In the genomic region with DNA sequence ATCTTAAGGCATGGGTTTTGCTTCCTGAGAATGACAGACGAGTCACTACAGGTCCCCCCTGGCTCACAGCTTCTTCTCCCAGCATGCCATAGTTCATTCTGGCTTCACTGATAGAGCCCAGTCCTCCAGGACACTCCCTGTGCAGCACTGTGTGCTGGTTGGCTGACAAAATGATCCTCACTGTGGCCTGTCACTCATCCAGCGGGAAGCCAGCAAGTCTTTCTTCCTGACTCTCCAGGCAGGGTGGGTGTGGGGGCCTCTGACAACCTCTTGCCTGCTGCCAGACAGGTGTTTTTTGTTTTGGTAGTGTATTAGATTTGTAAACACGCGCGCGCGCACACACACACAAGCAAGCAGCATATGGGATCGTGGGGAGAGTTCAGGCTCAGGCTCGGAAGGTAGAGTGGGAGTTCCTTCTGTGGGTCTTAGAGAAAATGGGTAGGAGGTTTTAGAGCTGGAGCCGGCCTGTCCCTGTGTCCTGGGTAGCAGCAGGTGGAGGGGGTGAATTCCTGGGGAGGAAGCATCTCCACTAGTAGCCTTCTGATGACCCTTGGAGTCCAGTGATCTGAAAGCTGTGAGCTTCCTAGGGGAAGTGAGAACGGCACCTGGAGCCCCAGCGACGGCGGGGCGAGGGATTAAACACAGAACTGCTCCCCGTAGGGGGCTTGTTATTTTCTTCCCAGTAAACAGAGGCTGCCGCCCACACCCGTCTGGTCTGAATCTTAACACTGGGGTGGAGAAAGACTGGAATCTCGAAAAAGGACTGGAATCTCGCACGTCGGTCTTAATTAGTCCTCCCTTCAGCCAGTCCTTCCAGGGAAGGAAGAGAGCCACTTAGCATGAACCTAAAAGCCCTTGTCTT, we compare ENCODE assay signal across 12 mouse cellular contexts. TPM values are rescaled to one million over a fixed set of nuclear protein-coding genes. Genes with fewer than 3 reads are reported as not detected.
DNase-seq lines count a peak whose midpoint lies in the region; ATAC-seq lines count a peak whose summit lies in the region.
"Had no signal": no experiment of that assay in that cellular context is flagged by ENCODE, and none has a peak within 500 bp of the region (broad histone marks: within the 10 kb centered on the region; RNA-seq: fewer than 3 reads in every experiment).

No protein-coding gene starts in this region.

- H3K9ac ChIP-seq in neural tube, embryonic 13.5 days, result no peak overlapping the region
- H3K9ac ChIP-seq in neural tube, embryonic 15.5 days (replicated peaks), result no peak overlapping the region
- H3K9ac ChIP-seq in hindbrain, embryonic 13.5 days, result no peak overlapping the region
- peak overlapping the region; percentile 22; the same call in 1 of the 2 replicates for H3K9ac ChIP-seq in stomach, embryonic 16.5 days (ENCODE audit: low read length)
- H3K9ac ChIP-seq: liver, embryonic 14.5 days had no signal

- no peaks in the 10 kb centered on the region for H3K36me3 ChIP-seq in heart, embryonic 10.5 days
- no peaks in the 10 kb centered on the region for H3K36me3 ChIP-seq in neural tube, embryonic 13.5 days
- H3K36me3 ChIP-seq in neural tube, embryonic 15.5 days, result no peaks in the 10 kb centered on the region
- H3K36me3 ChIP-seq in hindbrain, embryonic 13.5 days, result no peaks in the 10 kb centered on the region
- no peaks in the 10 kb centered on the region for H3K36me3 ChIP-seq in stomach, embryonic 16.5 days (ENCODE audit: control insufficient read depth, insufficient read depth, low read length)

- DNase-seq in heart, embryonic 10.5 days (ENCODE audit: low spot score), result peak; percentile 81
- DNase-seq in heart, postnatal 25 days (ENCODE audit: low spot score), result no peak
- no peak for DNase-seq in cerebellum, adult 9-10 months
- DNase-seq in layer of hippocampus, postnatal 36 days, result no peak
- DNase-seq: right cerebral cortex, adult 18-20 months had no signal

- H3K27me3 ChIP-seq in heart, embryonic 10.5 days (ENCODE audit: insufficient read depth, poor library complexity, severe bottlenecking), result peaks cover 12% of the 10 kb centered on the region
- peaks cover 56% of the 10 kb centered on the region for H3K27me3 ChIP-seq in neural tube, embryonic 13.5 days
- H3K27me3 ChIP-seq in neural tube, embryonic 15.5 days (replicated peaks), result peaks cover 42% of the 10 kb centered on the region
- peaks cover 65% of the 10 kb centered on the region for H3K27me3 ChIP-seq in hindbrain, embryonic 13.5 days
- no peaks in the 10 kb centered on the region for H3K27me3 ChIP-seq in stomach, embryonic 16.5 days (ENCODE audit: control insufficient read depth, insufficient read depth, low read length)

- H3K4me2 ChIP-seq in neural tube, embryonic 13.5 days, result 0 out of 2 replicates have a peak overlapping the region, but pooled peaks have one; percentile 13
- H3K4me2 ChIP-seq in neural tube, embryonic 15.5 days, result no peak overlapping the region
- H3K4me2 ChIP-seq in hindbrain, embryonic 13.5 days, result peak overlapping the region; percentile 26
- H3K4me2 ChIP-seq in stomach, embryonic 16.5 days (ENCODE audit: low read depth, low read length), result peak overlapping the region; percentile 27

- peaks cover 61% of the 10 kb centered on the region for H3K4me1 ChIP-seq in heart, embryonic 10.5 days
- H3K4me1 ChIP-seq in neural tube, embryonic 13.5 days (replicated peaks), result peaks cover 43% of the 10 kb centered on the region
- peaks cover 36% of the 10 kb centered on the region for H3K4me1 ChIP-seq in neural tube, embryonic 15.5 days
- peaks cover 40% of the 10 kb centered on the region for H3K4me1 ChIP-seq in hindbrain, embryonic 13.5 days (replicated peaks)
- H3K4me1 ChIP-seq in stomach, embryonic 16.5 days (ENCODE audit: control insufficient read depth, insufficient read depth, low read length), result peaks cover 51% of the 10 kb centered on the region

- no peaks in the 10 kb centered on the region for H3K9me3 ChIP-seq in heart, embryonic 10.5 days
- no peaks in the 10 kb centered on the region for H3K9me3 ChIP-seq in neural tube, embryonic 13.5 days
- no peaks in the 10 kb centered on the region for H3K9me3 ChIP-seq in neural tube, embryonic 15.5 days (replicated peaks)
- H3K9me3 ChIP-seq in hindbrain, embryonic 13.5 days, result no peaks in the 10 kb centered on the region
- no peaks in the 10 kb centered on the region for H3K9me3 ChIP-seq in stomach, embryonic 16.5 days (replicated peaks; ENCODE audit: control insufficient read depth, low read length)

- intact Hi-C loops in heart, postnatal 25 days (cut with DNase I), result loop anchor here (5.0 kb wide), 1 partner anchor 58 kb away; no protein-coding TSS in a partner anchor

- peak overlapping the region; percentile 49 for H3K4me3 ChIP-seq in heart, embryonic 10.5 days
- H3K4me3 ChIP-seq in neural tube, embryonic 13.5 days, result no peak overlapping the region
- H3K4me3 ChIP-seq in neural tube, embryonic 15.5 days (replicated peaks), result no peak overlapping the region
- H3K4me3 ChIP-seq in hindbrain, embryonic 13.5 days, result no peak overlapping the region
- H3K4me3 ChIP-seq in stomach, embryonic 16.5 days (replicated peaks; ENCODE audit: low read length), result no peak overlapping the region

- no peak for ATAC-seq in neural tube, embryonic 13.5 days (ENCODE audit: low read depth)
- no peak for ATAC-seq in neural tube, embryonic 15.5 days (ENCODE audit: low FRiP score)
- no peak for ATAC-seq in hindbrain, embryonic 13.5 days (ENCODE audit: low FRiP score)
- ATAC-seq in stomach, embryonic 16.5 days (ENCODE audit: insufficient read depth, low FRiP score), result no peak

- H3K27ac ChIP-seq in heart, embryonic 10.5 days, result peak overlapping the region; percentile 43
- H3K27ac ChIP-seq in neural tube, embryonic 13.5 days (replicated peaks), result no peak overlapping the region
- no peak overlapping the region for H3K27ac ChIP-seq in neural tube, embryonic 15.5 days (replicated peaks)
- no peak overlapping the region for H3K27ac ChIP-seq in hindbrain, embryonic 13.5 days
- H3K27ac ChIP-seq in stomach, embryonic 16.5 days (ENCODE audit: low read length), result peak overlapping the region; percentile 49
- H3K27ac ChIP-seq: liver, embryonic 14.5 days had no signal

- WGBS in heart, embryonic 10.5 days, result 2% methylated on average over 22 of the region's 22 CpGs
- WGBS in neural tube, embryonic 13.5 days, result 11% methylated on average over 22 of the region's 22 CpGs
- 16% methylated on average over 22 of the region's 22 CpGs for WGBS in neural tube, embryonic 15.5 days
- WGBS in hindbrain, embryonic 13.5 days, result 4% methylated on average over 22 of the region's 22 CpGs
- WGBS in stomach, embryonic 16.5 days, result 25% methylated on average over 22 of the region's 22 CpGs

RNA-seq across cellular contexts. Expression of gene Irf1, which starts 10.0 kb away (rescaled TPM):
- 7.9 TPM in 2 replicates for polyA plus RNA-seq in heart, embryonic 10.5 days (2016; fragmentation: Nextera tagmentation; extraction: Ambion mirVana)
- total RNA-seq in heart, postnatal 25 days (2021), result 10 to 100 TPM; 13.7 to 21.1 TPM
- 3.5 and 3.7 TPM in 2 replicates for polyA plus RNA-seq in neural tube, embryonic 13.5 days (2015; fragmentation: Nextera tagmentation; extraction: Ambion mirVana)
- 3.9 and 23.3 TPM in 2 replicates for polyA plus RNA-seq in neural tube, embryonic 15.5 days (2015; fragmentation: Nextera tagmentation; extraction: Ambion mirVana)
- 2.5 and 2.9 TPM in 2 replicates for polyA plus RNA-seq in hindbrain, embryonic 13.5 days (2015; fragmentation: Nextera tagmentation; extraction: Ambion mirVana)
- polyA plus RNA-seq in stomach, embryonic 16.5 days (2015; fragmentation: Nextera tagmentation; extraction: Ambion mirVana), result 25.8 and 29.4 TPM in 2 replicates
- 1 to 10 TPM; 7.4 to 7.5 TPM for total RNA-seq in layer of hippocampus, postnatal 36 days (2021)

RNA-seq across cellular contexts. Expression of gene Gm17334, which starts 13.2 kb away (rescaled TPM):
- not detected in 2 replicates for polyA plus RNA-seq in heart, embryonic 10.5 days (2016; fragmentation: Nextera tagmentation; extraction: Ambion mirVana)
- under 1 TPM in 1 of 2 experiments, not detected in 1; 0.31 TPM for total RNA-seq in heart, postnatal 25 days (2021)
- not detected in 2 replicates for polyA plus RNA-seq in neural tube, embryonic 13.5 days (2015; fragmentation: Nextera tagmentation; extraction: Ambion mirVana)
- polyA plus RNA-seq in neural tube, embryonic 15.5 days (2015; fragmentation: Nextera tagmentation; extraction: Ambion mirVana), result 0.34 TPM in 1 of 2 replicates, not detected in the other
- polyA plus RNA-seq in hindbrain, embryonic 13.5 days (2015; fragmentation: Nextera tagmentation; extraction: Ambion mirVana), result not detected in 2 replicates
- 0.51 TPM in 1 of 2 replicates, not detected in the other for polyA plus RNA-seq in stomach, embryonic 16.5 days (2015; fragmentation: Nextera tagmentation; extraction: Ambion mirVana)
- 1 to 10 TPM; 1.0 TPM for total RNA-seq in layer of hippocampus, postnatal 36 days (2021)
- total RNA-seq: MEL had no signal
- polyA plus RNA-seq: liver, embryonic 14.5 days had no signal

RNA-seq across cellular contexts. Expression of gene Il5, which starts 39.2 kb away (rescaled TPM):
- not detected in 2 replicates for polyA plus RNA-seq in heart, embryonic 10.5 days (2016; fragmentation: Nextera tagmentation; extraction: Ambion mirVana)
- total RNA-seq in heart, postnatal 25 days (2021), result not detected
- not detected in 2 replicates for polyA plus RNA-seq in neural tube, embryonic 13.5 days (2015; fragmentation: Nextera tagmentation; extraction: Ambion mirVana)
- 0.15 TPM in 1 of 2 replicates, not detected in the other for polyA plus RNA-seq in neural tube, embryonic 15.5 days (2015; fragmentation: Nextera tagmentation; extraction: Ambion mirVana)
- not detected in 2 replicates for polyA plus RNA-seq in hindbrain, embryonic 13.5 days (2015; fragmentation: Nextera tagmentation; extraction: Ambion mirVana)
- polyA plus RNA-seq in stomach, embryonic 16.5 days (2015; fragmentation: Nextera tagmentation; extraction: Ambion mirVana), result 0.15 TPM in 1 of 2 replicates, not detected in the other
- not detected for total RNA-seq in layer of hippocampus, postnatal 36 days (2021)
- total RNA-seq: gastrocnemius, postnatal 36 days; MEL had no signal
- polyA plus RNA-seq: liver, embryonic 14.5 days had no signal

RNA-seq across cellular contexts. Expression of gene Rad50, which starts 52.7 kb away (rescaled TPM):
- polyA plus RNA-seq in heart, embryonic 10.5 days (2016; fragmentation: Nextera tagmentation; extraction: Ambion mirVana), result 22.0 and 26.5 TPM in 2 replicates
- total RNA-seq in heart, postnatal 25 days (2021), result 1 to 10 TPM; 6.3 to 6.7 TPM
- 11.9 and 12.6 TPM in 2 replicates for polyA plus RNA-seq in neural tube, embryonic 13.5 days (2015; fragmentation: Nextera tagmentation; extraction: Ambion mirVana)
- polyA plus RNA-seq in neural tube, embryonic 15.5 days (2015; fragmentation: Nextera tagmentation; extraction: Ambion mirVana), result 12.1 and 19.1 TPM in 2 replicates
- polyA plus RNA-seq in hindbrain, embryonic 13.5 days (2015; fragmentation: Nextera tagmentation; extraction: Ambion mirVana), result 12.4 and 12.7 TPM in 2 replicates
- polyA plus RNA-seq in stomach, embryonic 16.5 days (2015; fragmentation: Nextera tagmentation; extraction: Ambion mirVana), result 25.2 and 27.8 TPM in 2 replicates
- 10 to 100 TPM; 11.0 to 11.4 TPM for total RNA-seq in layer of hippocampus, postnatal 36 days (2021)

Comparison
In these comparisons a context has a peak if more than half of its experiments do, and no peak if none do; other contexts are left out.
1. H3K27ac ChIP-seq: peak in heart, embryonic 10.5 days (single experiment) and stomach, embryonic 16.5 days (single experiment); none in neural tube, embryonic 13.5 days (single experiment), neural tube, embryonic 15.5 days (single experiment) and hindbrain, embryonic 13.5 days (single experiment).